Mouse (Mus musculus) adrenal gland, postnatal 36 days (tissue): Measurements from ENCODE around the gene St8sia1. TPM values are rescaled to one million over a fixed set of nuclear protein-coding genes. Genes with fewer than 3 reads are reported as not detected.

Experiments
- DNase-seq, 2 experiments: peaks; one replicate each; pipeline ENCODE4 v3.0.0; 2021; ENCODE audit warnings: mixed read lengths in 1 of 2
- total RNA-seq, 2 experiments: library from RNA; stranded (reverse); gene quantifications; 2 replicates each; pipeline ENCODE4 v1.2.3; 2021

The St8sia1 gene
- total RNA-seq, 2 experiments from 2014 or later = 0.40 to 1.3 TPM

DNA sequence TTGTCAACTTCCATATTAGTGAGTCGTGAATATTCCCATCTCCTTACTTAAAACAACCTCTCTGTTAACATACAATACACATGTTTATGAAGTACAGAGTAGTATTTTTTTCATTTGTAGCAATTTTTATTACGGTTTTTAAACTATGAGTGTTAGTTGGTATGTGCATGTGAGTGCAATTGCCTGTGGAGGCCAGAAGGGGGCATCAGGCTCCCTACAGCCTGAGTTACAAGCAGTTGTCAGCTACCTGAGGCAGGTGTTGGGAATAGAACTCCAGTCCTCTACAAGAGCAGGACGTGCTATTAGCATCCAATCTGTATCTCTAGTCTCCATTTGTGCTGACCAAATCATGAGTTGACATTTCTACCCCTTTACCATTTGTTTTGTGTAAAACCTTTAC lies 19.8 kb downstream of the St8sia1 start:
- no peak for DNase-seq

DNA sequence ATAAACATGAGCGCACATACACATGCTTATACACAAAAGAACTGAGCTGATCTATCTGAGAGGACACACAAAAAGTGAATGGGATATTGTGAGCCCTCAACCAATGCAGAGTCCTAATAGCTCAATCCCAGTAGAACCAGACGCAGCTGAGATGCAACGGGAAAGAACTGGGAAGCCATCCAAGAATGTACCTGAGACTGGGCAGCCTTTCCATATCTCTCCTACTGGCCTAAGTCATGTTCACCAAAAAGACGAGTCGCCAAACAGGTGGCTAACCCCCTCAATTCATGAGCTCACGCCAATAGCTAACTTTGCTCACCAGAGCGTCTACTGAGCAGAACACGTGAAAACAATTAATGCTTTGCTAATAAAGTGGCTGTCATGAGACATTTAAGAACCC lies 20.8 kb downstream of the St8sia1 start:
- DNase-seq = no peak

DNA sequence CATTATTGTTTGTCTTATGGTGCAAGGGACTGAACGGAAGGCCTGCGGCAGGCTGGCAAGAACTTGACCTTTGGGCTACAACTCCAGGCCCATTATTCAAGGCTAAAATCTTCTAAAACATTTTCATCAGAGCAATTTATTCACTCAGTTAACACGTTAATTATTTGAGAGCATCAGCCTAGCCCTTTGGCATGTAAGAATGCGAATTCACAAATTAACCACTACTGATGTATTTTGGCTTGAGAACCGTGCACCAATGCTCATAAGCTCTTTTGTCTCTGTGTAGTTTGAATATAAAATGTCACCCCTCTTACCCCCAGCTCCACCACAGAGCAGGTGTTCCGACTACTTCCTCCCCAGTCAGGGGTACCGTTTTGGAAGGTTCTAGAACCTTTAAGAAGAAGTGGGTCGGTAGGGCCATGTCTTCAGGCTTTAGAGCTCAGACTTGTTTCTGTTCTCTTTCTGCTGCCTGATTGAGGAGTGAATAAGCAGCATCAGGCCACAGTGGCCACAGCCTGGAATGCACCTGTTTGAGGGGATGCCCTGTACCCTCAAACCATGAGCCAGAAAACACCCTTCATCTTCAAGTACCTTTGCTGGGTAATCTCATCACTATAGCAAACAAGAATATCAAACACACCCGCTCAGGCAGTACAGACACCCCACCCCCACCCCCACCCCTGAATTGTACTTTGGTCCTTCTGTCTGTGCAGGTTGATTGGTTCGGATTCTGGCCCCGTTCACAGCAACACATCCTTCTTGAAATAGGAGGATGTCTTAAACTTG lies 22.5 kb downstream of the St8sia1 start:
- no peak for DNase-seq

DNA sequence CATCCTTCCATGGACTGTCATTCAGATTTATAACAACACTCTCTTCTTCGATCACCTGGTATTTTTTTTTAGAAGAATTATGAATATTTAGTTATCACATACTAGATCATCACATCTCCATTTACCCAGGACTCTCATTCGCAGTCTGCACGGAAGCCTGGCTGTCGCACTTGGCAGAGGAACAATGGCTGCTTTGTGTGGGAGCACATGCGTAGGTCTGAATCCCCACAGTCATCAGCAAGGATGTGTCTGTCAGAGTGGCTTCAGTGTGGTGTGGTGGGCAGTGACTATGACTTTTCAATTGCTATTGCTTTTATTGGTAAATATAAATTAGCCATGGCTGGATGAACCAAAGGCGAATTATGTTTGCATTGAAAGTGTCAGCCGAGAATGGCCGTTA lies 23.2 kb downstream of the St8sia1 start:
- no peak for DNase-seq

DNA sequence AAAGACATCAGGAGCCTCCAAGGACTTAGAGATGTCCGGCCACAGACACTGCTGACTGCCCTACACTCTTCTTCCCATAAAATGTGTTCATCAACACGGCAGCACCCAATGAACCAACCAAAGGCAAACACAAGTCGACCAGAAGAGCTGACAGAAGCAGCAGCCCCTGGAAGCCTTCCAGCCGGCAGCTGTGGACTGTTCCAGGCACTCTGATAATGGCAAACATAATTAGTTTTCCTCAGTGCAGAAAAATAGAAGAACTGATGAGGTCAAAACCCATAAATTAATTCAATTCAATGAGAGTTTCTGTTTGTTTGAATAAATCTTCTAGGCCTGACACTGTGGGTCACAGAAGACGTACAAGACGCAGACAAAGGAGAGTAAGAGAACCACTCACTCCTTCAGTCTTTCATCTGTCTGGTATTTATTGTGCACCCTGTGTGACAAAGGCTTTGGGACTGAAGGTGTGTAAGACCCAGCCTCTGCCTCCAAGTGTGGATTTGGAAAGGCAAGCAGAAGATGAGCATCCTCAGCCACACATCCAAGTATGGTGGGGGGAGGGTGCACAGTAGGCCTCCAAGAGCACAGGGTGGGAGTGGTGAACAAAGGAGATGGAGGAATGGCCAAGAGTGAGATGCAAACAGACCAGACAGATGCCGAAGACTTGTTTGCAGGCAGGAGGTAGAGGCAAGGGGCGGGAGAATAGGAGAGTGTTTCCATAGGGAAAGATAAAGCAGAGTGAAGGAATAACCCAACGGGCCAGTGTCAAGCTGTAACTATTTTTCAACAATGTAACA lies 25.5 kb downstream of the St8sia1 start:
- DNase-seq = peak; percentile 9 to 24

DNA sequence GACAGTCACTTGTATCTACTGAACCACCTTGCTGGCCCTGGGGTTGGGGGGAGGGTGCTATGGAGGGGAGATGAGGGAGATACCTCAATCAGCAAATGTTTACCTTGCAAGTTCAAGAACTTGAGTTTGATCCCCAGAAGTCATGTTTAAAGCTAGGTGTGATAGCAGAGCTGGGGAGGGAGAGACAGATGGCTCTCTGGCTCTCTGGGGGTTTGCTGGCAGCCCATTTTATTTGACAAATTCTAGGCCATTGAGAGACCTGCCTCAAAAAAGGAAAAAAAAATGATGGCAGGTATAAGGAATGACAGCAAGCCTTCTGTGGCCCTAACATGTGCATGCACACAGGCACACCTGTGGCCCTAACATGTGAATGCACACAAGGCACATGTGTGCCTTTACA lies 26.2 kb downstream of the St8sia1 start:
- DNase-seq = no peak

DNA sequence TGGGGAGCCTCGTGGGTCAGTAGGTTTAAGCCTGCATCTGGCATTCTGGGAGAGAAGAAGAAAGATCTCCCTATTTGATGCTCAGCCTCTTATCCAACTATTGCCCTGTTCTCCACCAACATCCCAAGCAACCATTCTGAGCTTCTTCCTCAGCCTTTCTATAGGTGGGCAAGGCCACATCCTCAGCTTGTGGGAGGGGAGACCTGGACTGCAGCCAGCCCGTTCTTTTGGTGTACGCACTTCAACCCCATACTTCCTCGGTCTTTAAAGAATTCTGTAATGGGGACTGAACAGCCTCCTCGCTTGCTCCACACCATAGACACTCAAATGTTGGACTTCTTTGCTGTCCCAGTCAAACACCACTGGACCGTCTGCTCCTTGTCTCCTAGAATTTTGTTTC lies 31.7 kb downstream of the St8sia1 start:
- DNase-seq = no peak

DNA sequence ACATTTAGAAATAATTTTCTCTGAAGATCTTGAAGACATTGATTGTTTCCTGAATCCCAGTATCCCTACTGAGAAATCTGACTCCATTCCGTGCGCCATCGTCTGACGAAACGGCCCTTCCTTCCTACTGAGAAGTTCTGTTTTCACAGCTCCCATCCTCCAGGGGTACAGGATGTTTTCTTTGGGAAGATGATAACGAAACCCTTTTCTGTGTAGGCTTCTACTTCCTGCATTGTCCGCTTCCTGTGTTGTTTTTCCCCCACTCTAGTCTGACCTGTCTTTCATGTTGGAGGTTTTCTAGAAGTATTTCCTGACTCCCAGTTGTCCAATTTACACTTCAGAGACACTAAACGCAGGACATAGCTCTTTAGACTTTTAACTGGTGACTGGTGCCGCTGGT lies 32.1 kb downstream of the St8sia1 start:
- no peak for DNase-seq

DNA sequence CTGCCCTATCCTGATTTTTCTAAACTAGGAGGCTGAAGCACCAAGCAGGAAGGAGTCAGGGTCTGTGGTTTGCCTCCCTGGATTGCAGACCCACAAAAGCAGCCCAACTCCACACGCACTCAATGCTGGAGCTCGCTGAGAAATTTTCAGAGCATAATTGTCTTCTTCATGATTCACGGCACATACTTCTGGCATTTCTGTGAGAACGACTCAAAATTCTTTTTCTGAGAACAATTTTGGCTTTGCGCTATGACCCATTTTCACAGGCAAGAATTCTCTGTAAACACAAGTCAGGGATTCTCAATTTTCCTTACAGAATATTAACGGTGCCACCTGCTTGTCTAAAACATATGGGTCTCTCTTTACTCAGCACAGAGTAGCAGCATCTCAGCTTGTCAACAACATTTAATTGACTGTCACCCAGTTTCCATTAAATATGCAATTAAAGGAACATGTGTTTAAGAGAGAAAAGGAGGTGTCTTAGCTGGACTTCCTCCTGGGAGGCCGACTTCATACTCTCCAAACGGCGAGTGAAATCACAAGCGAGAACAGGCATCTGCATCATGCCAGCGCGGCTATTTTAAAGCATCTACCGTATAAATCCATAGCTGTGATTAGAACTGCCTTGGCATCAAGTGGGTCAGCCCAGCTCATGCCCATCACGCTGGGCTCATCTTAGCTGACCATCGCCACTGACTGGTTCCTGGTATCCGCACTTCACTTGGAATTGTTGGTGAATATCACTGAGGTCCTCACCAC lies 35.5 kb downstream of the St8sia1 start:
- DNase-seq = no peak

DNA sequence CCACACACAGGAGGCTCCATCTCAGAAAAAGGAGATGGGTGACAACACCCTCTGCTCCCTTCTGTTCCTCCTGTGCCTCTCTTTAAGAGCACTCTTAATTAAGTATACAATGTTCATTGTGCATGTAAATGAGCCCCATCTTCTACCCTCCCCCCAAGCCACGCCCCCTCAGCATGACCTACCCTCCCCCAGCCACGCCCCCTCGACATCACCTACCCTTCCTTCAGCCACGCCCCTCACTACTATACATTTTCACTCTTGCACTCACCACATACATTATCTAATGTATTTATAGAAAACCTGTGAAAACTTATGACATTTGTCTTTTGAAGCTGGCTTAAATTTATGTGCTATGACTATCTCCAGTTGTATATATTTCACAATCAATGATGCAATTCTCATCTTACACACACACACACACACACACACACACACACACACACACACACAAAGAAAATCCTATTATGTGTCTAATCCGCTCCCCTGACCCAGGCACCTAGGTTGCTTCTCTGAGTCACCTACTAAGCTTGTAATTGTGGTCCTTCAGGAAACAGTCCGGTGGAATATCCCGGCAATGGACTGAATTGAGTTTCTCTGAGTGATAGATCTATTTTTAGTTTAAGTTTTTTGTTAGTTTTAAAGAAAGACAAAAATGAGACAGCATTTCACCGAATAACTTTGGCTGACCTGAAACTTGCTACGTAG lies 37.2 kb downstream of the St8sia1 start:
- DNase-seq = no peak

DNA sequence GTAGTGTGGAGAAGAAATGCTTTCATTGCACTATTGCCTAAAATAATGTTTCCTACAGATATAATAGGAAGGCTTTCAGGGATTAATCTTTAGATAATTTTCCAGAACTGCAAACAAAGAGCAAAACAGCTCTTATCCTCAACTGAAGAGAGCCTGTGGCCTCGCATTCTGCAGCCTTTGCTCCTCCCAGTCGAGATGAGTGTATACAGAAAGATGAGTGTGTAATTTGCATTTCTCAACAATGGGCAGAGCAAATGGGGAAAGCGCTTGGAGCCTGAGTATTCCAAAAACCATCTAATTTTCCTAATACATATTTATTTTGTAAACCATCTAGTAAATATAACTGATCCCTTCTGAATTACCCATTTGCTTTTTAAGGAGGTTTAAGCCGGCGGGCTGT lies 38.3 kb downstream of the St8sia1 start:
- DNase-seq = no peak

DNA sequence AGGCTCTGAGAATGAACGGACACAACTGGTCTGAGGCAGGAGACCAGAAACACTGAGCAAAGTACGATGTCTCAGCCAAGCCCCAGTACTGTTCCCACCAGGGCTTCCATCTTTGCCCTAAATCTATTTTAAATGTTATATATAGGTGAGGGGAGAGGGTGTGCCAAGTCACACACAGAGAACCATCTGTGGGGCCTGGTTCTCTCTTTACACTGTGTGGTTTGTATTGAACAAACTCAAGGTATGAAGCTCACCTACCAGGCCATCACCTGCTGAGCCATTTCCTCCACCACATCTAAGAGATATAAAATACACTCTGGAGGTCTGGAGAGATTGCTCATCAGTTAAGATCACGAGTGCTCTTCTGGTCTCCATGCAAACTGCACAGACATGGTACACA lies 38.9 kb downstream of the St8sia1 start:
- DNase-seq = no peak

DNA sequence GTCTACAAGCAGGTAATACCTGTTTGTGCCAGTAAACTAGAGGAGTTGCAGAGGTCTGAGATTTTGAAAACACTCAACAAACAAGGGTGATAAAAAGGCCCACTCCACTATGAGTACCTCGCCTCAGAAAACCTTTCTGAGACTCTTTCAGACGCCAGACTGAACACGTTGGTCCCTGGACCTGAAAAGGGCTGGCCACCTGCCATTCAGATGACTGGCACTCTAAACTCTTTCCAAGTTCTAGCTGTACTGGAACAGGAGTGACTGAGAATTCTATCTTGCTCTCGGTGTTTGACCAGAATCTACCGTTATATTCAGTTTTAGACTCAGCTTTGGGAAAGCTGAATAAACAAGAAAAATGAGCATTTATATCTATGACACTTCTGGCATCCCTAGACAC lies 43.4 kb downstream of the St8sia1 start:
- no peak for DNase-seq

DNA sequence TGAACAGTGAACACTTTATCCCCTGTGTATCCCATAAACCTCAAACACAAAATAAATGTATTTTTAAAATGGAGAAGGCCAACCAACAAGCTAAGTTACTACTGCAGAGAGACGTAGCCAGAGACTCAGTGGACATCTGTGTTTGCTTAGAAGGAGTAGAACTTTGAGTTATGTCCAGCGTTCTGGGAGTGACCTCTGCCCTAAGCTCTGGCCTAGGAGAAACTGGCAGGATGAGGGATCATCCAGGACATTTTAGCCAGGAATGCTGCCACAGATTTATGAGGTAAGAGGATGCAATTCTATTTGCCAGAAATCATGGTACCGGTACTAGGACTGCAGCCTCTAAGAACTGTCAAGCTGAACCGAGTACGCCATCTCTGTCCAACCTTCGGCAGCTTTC lies 45.6 kb downstream of the St8sia1 start:
- no peak for DNase-seq

DNA sequence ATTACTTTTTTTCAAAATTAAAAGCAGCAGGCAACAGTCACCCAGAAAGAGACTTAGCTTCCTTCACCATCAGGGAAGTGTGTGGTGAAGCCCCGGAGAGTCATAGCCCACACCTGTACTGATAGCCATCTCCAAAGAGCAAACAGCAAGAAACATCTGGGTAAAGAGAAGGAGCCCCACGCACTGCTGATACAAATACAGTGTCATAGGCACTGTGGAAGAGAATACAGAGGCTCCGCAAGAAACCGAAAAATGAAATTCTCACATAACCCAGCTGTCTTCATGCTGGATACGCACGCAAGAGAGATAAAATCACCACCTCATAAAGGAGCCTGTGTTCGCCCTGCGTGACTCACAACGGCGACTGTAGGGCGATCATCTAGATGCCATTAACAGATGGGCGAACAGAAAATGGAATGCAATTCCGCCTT lies 46.8 kb downstream of the St8sia1 start:
- no peak for DNase-seq

DNA sequence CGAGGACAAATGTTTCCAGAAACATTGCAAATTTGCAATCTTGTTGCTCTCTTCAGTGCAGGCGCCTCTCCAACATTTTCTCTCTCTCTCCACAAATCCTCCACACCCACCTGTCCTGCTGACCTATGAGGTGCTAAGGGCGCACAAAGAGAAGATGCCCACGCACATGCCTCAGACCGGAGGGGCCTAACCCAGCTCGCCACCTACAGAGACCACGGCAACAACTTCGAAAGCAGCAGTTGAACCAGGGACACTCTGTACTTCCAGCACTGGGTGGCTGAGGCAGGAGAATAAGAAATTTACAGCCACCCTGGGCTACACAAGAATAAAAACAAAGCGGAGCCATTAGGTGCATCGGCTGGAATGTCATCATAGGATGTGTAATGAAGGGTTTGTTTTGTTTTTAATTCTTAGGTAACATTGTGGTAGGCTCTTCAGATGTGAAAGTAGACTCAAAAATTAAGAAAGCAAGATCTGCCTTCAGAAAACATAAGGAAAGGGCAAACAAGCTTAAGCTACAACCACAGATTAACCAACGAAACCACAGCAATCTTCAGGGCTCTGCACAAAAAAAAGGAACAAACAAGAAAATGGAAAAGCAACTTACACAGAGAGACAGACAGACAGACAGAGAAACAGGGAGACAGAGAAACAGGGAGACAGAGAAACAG lies 47.8 kb downstream of the St8sia1 start:
- DNase-seq = no peak

DNA sequence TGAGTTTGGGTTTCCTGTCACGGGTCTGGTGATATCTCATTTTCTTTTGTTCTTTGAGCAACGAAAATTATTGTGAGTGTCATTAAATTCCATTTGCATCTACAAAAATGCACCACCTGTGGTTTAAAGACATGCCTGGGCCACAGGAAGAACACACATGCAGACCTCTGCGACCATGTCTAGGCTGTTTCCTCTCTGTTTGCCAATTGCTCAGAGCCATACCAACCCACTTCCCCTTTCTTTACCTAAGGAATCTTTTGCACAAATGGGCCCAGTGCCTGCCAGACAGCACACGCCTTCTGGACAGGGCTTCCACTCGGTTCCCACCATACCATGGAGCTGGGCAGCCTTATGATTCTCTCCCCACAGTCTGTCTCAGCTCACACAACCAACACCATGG lies 48.8 kb downstream of the St8sia1 start:
- no peak for DNase-seq

DNA sequence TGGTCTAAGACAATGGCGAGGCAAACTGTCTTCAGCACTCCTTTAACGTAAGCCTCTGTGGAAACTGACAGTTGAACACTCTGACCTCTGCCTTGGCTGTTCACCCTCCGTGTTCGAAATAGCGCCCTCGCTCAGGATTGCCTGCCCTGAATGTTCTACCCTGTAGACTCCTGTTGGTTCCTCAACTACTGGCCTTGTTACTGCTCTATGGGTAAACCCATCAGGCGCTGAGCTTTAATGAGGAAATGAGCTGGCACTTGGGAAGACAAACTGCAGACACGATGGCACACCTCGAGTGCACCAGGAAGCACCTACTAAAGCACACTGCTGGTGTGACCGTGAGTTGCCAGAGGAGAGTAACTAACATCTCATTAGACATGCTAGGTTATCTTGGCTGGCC lies 49.6 kb downstream of the St8sia1 start:
- no peak for DNase-seq

DNA sequence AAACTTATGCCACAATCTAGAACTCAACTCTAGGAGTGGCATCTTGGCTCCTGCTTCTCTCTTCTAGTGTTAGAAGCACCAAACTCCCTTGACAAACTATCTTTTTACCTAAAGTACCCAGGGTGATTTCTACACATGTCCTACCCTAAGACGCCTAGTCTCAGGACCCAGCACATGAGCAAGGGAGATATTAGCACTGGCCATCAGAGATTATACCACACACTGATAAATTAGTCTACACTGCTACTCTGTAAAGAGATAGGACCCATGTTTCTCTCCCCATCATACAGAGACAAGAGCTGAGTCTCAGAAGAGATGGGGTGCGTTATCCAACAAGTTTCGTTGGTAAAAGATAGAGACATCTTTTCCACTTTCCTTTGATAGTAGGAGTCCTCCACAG lies 53.0 kb downstream of the St8sia1 start:
- DNase-seq = no peak

DNA sequence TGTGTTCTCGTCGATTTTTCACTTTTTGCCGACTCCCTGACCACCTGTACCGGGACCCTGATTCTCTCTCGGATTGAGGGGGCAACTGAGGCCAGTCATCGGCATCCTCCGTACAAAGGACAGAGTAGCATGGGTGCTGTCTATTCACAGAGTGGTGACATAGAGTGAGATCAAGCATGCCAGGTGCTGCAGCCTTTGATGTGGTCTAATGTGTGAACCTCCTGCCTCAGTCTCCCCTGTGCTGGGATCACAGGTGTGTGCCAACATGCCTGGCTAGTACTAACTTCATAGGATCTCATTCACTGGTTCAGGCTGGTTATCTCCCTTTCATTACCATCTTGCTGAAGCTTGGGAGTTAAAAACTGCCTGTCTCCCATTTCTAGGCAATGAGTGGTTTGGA lies 53.5 kb downstream of the St8sia1 start:
- DNase-seq = no peak

DNA sequence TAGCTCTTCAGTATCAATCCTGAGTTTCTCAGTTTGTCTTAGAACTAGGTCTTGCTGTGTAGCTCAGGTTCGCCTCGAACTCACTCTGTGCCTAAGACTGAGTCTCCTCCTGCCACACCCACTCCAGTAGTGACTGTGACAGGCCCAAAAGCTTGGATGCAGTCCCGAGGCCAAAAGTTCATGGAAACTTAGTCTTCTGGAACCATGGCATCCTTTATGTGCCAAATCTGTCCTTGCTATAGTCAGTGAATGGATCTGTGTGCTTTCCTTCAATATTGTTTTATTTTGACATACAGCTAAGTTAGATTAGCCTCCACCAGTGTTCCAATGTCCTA lies 54.5 kb downstream of the St8sia1 start:
- no peak for DNase-seq
